Mouse (Mus musculus) G1E (cell line): ENCODE measurements around the gene Aplnr.

Source experiments
- CTCF ChIP-seq: IDR thresholded peaks from 2 replicates; pipeline ENCODE4 v1.5.1; 2012; ENCODE audit warnings: low read depth, low read length, inconsistent platforms, mixed read lengths
- GATA1 ChIP-seq: IDR thresholded peaks from 2 replicates; pipeline ENCODE4 v1.6.1; 2012; ENCODE audit warnings: borderline replicate concordance, low read length, inconsistent platforms, mixed read lengths

GRCm38 (mm10) chr2:85103201-85103600 lies 32.8 kb upstream of the Aplnr start:
- TF ChIP-seq CTCF (no peak), GATA1 (no peak)
